Mouse (Mus musculus) MN1 (cell line): Measurements from ENCODE around the gene Hist1h3g.

Experiments
- DNase-seq: peaks from one replicate; pipeline ENCODE4 v3.0.0-alpha.2; 2016; ENCODE audit warnings: low spot score

Gene Hist1h3g

GRCm38 (mm10) chr13:23581408-23582218 is 46.4 kb downstream of the Hist1h3g start, which contains the start of gene Hist1h4d:
TSS of gene Hist1h4d (plus strand) at chr13:23581598.
- peak; percentile 95 for DNase-seq

GRCm38 (mm10) chr13:23582219-23583056 is 47.2 kb downstream of the Hist1h3g start:
- peak; percentile 27 for DNase-seq

- DNase-seq, result peak; percentile 10
Observed at GRCm38 (mm10) chr13:23583387-23584068, 48.3 kb downstream of the Hist1h3g start.

- DNase-seq, result peak; percentile 27
Observed at GRCm38 (mm10) chr13:23584331-23584730, 49.1 kb downstream of the Hist1h3g start.

GRCm38 (mm10) chr13:23585029-23585441 is 49.8 kb downstream of the Hist1h3g start:
- peak; percentile 75 for DNase-seq
